ENCODE assay signal across 13 mouse cellular contexts in genomic region chr4:125144211-125144610, GRCm38 (mm10).
"Had no signal": no experiment of that assay in that cellular context is flagged by ENCODE, and none has a peak within 500 bp of the region (broad histone marks: within the 10 kb centered on the region; RNA-seq: fewer than 3 reads in every experiment).

No protein-coding gene starts in this region.

- H3K36me3 ChIP-seq: intestine, embryonic 15.5 days; limb, embryonic 15.5 days; midbrain, embryonic 13.5 days; neural tube, embryonic 15.5 days had no signal

- H3K4me2 ChIP-seq: intestine, embryonic 15.5 days; limb, embryonic 15.5 days; midbrain, embryonic 13.5 days; neural tube, embryonic 15.5 days had no signal

- DNase-seq: kidney, adult 18-20 months; kidney, postnatal 10 days; kidney, postnatal 4 days; lung, adult 18-20 months; right cerebral cortex, postnatal 25 days; thymus, postnatal 4 days had no signal

- H3K9me3 ChIP-seq: intestine, embryonic 15.5 days; limb, embryonic 15.5 days; midbrain, embryonic 13.5 days; neural tube, embryonic 15.5 days had no signal

- H3K27ac ChIP-seq: intestine, embryonic 15.5 days; left cerebral cortex, adult 2 months; limb, embryonic 15.5 days; midbrain, embryonic 13.5 days; neural tube, embryonic 15.5 days; stomach, postnatal 0 days had no signal

- ATAC-seq: intestine, embryonic 15.5 days; midbrain, embryonic 13.5 days had no signal

- H3K4me1 ChIP-seq: intestine, embryonic 15.5 days had no signal

- H3K9ac ChIP-seq: intestine, embryonic 15.5 days; limb, embryonic 15.5 days; midbrain, embryonic 13.5 days; neural tube, embryonic 15.5 days had no signal

- H3K4me3 ChIP-seq: intestine, embryonic 15.5 days; left cerebral cortex, adult 2 months; limb, embryonic 15.5 days; midbrain, embryonic 13.5 days; myocyte; neural tube, embryonic 15.5 days had no signal
